Mouse (Mus musculus) kidney, adult 2 months (tissue): ENCODE data around the gene Zfp64. TPM values are rescaled to one million over a fixed set of nuclear protein-coding genes. Genes with fewer than 3 reads are reported as not detected.
A peak's percentile ranks its signal among the peaks of the same experiment; 100 is the strongest.

ENCODE experiments used
- DNase-seq: peaks from one replicate; pipeline ENCODE4 v3.0.0; 2021
- H3K27ac ChIP-seq: fragments of 200-500 bp; 2 replicates; pipeline ENCODE4 v1.5.1; 2012; ENCODE audit warnings: low read depth, low read length, control low read depth, inconsistent platforms; ENCODE audit not compliant: insufficient read depth
- H3K27me3 ChIP-seq: fragments of 200-500 bp; replicated peaks from 2 replicates; pipeline ENCODE4 v1.6.1; 2012; ENCODE audit warnings: mild to moderate bottlenecking, moderate library complexity, low read length, inconsistent platforms; ENCODE audit not compliant: control insufficient read depth, insufficient read depth
- H3K36me3 ChIP-seq: fragments of 200-500 bp; 2 replicates; pipeline ENCODE4 v1.6.1; 2012; ENCODE audit warnings: mild to moderate bottlenecking, moderate library complexity, low read length, inconsistent platforms; ENCODE audit not compliant: control insufficient read depth, insufficient read depth
- H3K4me1 ChIP-seq: fragments of 200-500 bp; 2 replicates; pipeline ENCODE4 v1.6.1; 2011; ENCODE audit warnings: low read length; ENCODE audit not compliant: control insufficient read depth, insufficient read depth
- H3K4me3 ChIP-seq: fragments of 200-500 bp; 2 replicates; pipeline ENCODE4 v1.5.1; 2011; ENCODE audit warnings: mild to moderate bottlenecking, low read depth, low read length, control low read depth; ENCODE audit not compliant: insufficient read depth
- CTCF ChIP-seq: fragments of 200-500 bp; conservative IDR thresholded peaks from 2 replicates; pipeline ENCODE4 v1.5.1; 2011; ENCODE audit warnings: low read depth, mild to moderate bottlenecking, control low read depth, low read length, moderate library complexity, mixed read lengths; ENCODE audit not compliant: insufficient read depth, insufficient read length
- POLR2A ChIP-seq: fragments of 200-500 bp; IDR thresholded peaks from one replicate; pipeline ENCODE4 v1.6.1; 2011; ENCODE audit warnings: low read depth, low read length, control low read depth
- WGBS: fragments of 180-500 bp; shearing (Covaris S2); methylation state at CpG from one replicate; pipeline ENCODE4 v1.1.7; 2018; 5-methylcytosine and 5-hydroxymethylcytosine counted together
- polyA plus RNA-seq: library from polyadenylated mRNA; depleted of rRNA; stranded (reverse); fragments of >200 nt; gene quantifications from 2 replicates; pipeline ENCODE4 v1.2.3, GENCODE M21; 2012

Zfp64 gene
- polyA plus RNA-seq, 1 experiment, result 18.6 TPM

- 88% methylated on average over 6 of the region's 6 CpGs for WGBS
- TF ChIP-seq POLR2A, result no peak
- no peak for TF ChIP-seq CTCF
- no peaks in the 10 kb centered on the region for H3K27me3 ChIP-seq
- H3K27ac ChIP-seq, result no peak overlapping the region
- DNase-seq, result no peak
- H3K4me1 ChIP-seq, result no peaks in the 10 kb centered on the region; the same call in 1 of the 2 replicates
- H3K36me3 ChIP-seq, result peaks cover 1% of the 10 kb centered on the region
- H3K4me3 ChIP-seq, result no peak overlapping the region
Measured at GRCm38 (mm10) chr2:168948506-168948905, 6.9 kb downstream of the Zfp64 start.

GRCm38 (mm10) chr2:168947663-168948062 lies 7.7 kb downstream of the Zfp64 start:
- no peak; the same call in 1 of the 2 replicates for TF ChIP-seq CTCF
- no peak for TF ChIP-seq POLR2A
- no peak overlapping the region for H3K27ac ChIP-seq
- H3K4me1 ChIP-seq, result no peaks in the 10 kb centered on the region; the same call in 1 of the 2 replicates
- 73% methylated on average over 1 of the region's 1 CpGs for WGBS
- H3K27me3 ChIP-seq, result no peaks in the 10 kb centered on the region
- H3K4me3 ChIP-seq, result no peak overlapping the region
- H3K36me3 ChIP-seq, result peaks cover 1% of the 10 kb centered on the region
- DNase-seq, result peak; percentile 76

- Histone ChIP-seq H3K4me3 (no peak overlapping the region), H3K4me1 (no peaks in the 10 kb centered on the region; the same call in 1 of the 2 replicates), H3K27ac (no peak overlapping the region), H3K36me3 (peaks cover 1% of the 10 kb centered on the region; the same call in 1 of the 2 replicates), H3K27me3 (no peaks in the 10 kb centered on the region)
- TF ChIP-seq POLR2A (no peak), CTCF (no peak)
- DNase-seq, result no peak
- WGBS, result 94% methylated on average over 4 of the region's 4 CpGs
Measured at GRCm38 (mm10) chr2:168944011-168944410, 11.4 kb downstream of the Zfp64 start.

- WGBS, result 92% methylated on average over 8 of the region's 8 CpGs
- peaks cover 1% of the 10 kb centered on the region; the same call in 1 of the 2 replicates for H3K36me3 ChIP-seq
- H3K4me1 ChIP-seq, result no peaks in the 10 kb centered on the region
- DNase-seq, result no peak
- TF ChIP-seq POLR2A (no peak), CTCF (no peak)
- no peak overlapping the region for H3K27ac ChIP-seq
- no peaks in the 10 kb centered on the region for H3K27me3 ChIP-seq
- H3K4me3 ChIP-seq, result no peak overlapping the region
Measured at GRCm38 (mm10) chr2:168939941-168940340, 15.4 kb downstream of the Zfp64 start.

- H3K27me3 ChIP-seq, result no peaks in the 10 kb centered on the region
- no peaks in the 10 kb centered on the region for H3K4me1 ChIP-seq
- H3K4me3 ChIP-seq, result no peak overlapping the region
- H3K27ac ChIP-seq, result no peak overlapping the region
- DNase-seq, result no peak
- H3K36me3 ChIP-seq, result peaks cover under 1% of the 10 kb centered on the region
- WGBS, result 70% methylated on average over 10 of the region's 10 CpGs
- TF ChIP-seq POLR2A, result no peak
- no peak for TF ChIP-seq CTCF
Measured at GRCm38 (mm10) chr2:168939261-168939933, 16.0 kb downstream of the Zfp64 start.

GRCm38 (mm10) chr2:168936896-168937295 lies 18.5 kb downstream of the Zfp64 start:
- Histone ChIP-seq H3K4me3 (no peak overlapping the region), H3K36me3 (no peaks in the 10 kb centered on the region; the same call in none of the 2 replicates), H3K27me3 (no peaks in the 10 kb centered on the region), H3K4me1 (no peaks in the 10 kb centered on the region), H3K27ac (no peak overlapping the region)
- 85% methylated on average over 6 of the region's 6 CpGs for WGBS
- no peak for DNase-seq
- TF ChIP-seq POLR2A (no peak), CTCF (0 out of 2 replicates have a peak, but pooled peaks have one; percentile 3)

- no peaks in the 10 kb centered on the region; the same call in none of the 2 replicates for H3K36me3 ChIP-seq
- TF ChIP-seq CTCF (no peak), POLR2A (no peak)
- H3K27me3 ChIP-seq, result no peaks in the 10 kb centered on the region
- H3K4me1 ChIP-seq, result no peaks in the 10 kb centered on the region
- H3K27ac ChIP-seq, result no peak overlapping the region
- peak overlapping the region; percentile 18; the same call in 1 of the 2 replicates for H3K4me3 ChIP-seq
- 91% methylated on average over 35 of the region's 35 CpGs for WGBS
- DNase-seq, result no peak
Measured at GRCm38 (mm10) chr2:168935165-168935564, 20.2 kb downstream of the Zfp64 start.
